Mouse (Mus musculus) NIH3T3 (cell line): ENCODE data around the gene Hebp1.

ENCODE experiments used
- DNase-seq: peaks from one replicate; pipeline ENCODE4 v3.0.0-alpha.2; 2012; ENCODE audit warnings: low read depth

Hebp1 gene

GRCm38 (mm10) chr6:135162311-135162710, 35.5 kb downstream of the Hebp1 start:
- DNase-seq = no peak

GRCm38 (mm10) chr6:135161356-135161755, 36.5 kb downstream of the Hebp1 start:
- DNase-seq = no peak

- DNase-seq = no peak
These were observed 39.3 kb downstream of the Hebp1 start for GRCm38 (mm10) chr6:135158509-135158908.

GRCm38 (mm10) chr6:135157496-135157895, 40.3 kb downstream of the Hebp1 start:
- no peak for DNase-seq

DNA sequence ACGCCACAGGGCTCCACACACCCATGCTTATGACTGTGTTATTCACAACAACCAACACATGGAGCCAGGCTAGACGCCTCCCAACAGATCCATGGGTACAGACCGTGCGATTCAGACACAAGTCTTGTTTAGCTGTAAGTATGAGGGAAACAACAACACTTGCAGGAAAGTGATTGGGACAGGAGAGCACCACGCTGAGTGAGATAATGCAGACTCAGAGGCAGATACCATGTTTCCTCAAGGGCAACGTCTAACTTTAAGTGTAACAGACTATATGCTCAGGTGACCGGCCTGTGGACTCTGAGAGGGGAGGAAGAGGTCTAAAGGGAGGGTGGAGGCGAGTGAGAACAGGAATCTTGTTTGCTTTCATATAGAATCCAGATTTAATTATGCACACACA, 41.2 kb downstream of the Hebp1 start:
- no peak for DNase-seq

DNA sequence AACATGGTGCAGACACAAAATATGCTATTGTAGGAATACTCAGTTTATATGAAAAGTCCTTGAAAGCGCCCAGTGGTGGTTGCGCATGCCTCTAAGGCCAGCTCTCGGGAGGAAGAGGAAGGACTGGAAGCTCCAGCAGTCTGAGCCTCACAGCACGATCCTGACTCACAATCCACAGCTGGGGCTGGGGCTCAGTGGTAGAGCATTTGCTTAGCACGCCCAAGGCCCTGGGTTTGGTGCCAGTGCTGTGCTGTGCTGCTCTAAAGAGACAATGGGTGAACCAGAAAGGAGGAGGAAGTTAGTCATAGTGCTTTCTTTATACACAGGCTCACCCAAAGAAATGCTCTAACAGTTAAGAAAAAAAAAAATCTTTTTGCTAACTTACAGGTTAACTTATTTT, 44.1 kb downstream of the Hebp1 start:
- peak; percentile 50 for DNase-seq

DNA sequence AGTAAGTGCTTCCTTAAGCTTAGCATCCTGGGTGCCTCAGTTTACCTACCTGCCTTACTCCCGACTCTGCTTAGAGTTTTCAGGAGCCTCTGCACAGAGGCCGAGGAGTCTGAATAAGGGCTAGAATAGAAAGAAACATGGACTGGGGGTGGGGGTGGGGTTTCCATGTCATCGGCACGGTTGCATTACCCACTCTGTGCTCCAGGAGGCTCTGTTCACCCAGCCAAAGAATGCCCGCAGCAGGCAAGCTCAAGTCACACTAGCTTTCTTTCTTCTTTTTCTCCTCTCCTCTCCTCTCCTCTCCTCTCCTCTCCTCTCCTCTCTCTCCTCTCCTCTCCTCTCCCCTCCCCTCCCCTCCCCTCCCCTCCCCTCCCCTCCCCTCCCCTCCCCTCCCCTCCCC, 47.5 kb downstream of the Hebp1 start:
- DNase-seq = peak; percentile 68

GRCm38 (mm10) chr6:135149722-135150121, 48.1 kb downstream of the Hebp1 start:
- no peak for DNase-seq

DNA sequence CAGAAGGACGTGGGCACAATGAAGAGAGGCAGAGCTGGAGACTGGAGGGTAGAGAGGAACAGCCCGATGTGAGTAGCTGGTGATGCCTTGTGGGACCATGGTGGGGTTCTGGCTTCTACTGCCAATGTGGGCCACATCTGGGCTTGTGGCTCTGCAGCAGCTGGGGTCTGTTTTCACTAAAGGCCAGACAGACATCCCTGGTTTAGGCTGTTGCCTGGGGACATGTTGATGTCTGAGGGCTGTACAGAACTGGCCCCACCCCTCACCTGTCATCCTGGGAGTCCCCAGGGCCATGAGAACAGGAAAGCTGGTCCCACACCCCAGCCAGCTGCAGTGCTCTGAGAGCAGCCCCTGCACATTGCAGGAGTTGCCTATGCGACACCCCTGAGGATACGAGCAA, 48.6 kb downstream of the Hebp1 start:
- DNase-seq = no peak

GRCm38 (mm10) chr6:135148506-135148905, 49.3 kb downstream of the Hebp1 start:
- no peak for DNase-seq

GRCm38 (mm10) chr6:135145976-135146375, 51.8 kb downstream of the Hebp1 start:
- DNase-seq = no peak

GRCm38 (mm10) chr6:135144516-135144915, 53.3 kb downstream of the Hebp1 start:
- peak; percentile 87 for DNase-seq

- DNase-seq = no peak
These were observed 54.7 kb downstream of the Hebp1 start for GRCm38 (mm10) chr6:135143151-135143550.

- DNase-seq = peak; percentile 71
These were observed 56.2 kb downstream of the Hebp1 start for GRCm38 (mm10) chr6:135141451-135142147.

- DNase-seq = peak; percentile 75
These were observed 59.1 kb downstream of the Hebp1 start for GRCm38 (mm10) chr6:135138746-135139145.

GRCm38 (mm10) chr6:135138207-135138606, 59.6 kb downstream of the Hebp1 start:
- DNase-seq = no peak

DNA sequence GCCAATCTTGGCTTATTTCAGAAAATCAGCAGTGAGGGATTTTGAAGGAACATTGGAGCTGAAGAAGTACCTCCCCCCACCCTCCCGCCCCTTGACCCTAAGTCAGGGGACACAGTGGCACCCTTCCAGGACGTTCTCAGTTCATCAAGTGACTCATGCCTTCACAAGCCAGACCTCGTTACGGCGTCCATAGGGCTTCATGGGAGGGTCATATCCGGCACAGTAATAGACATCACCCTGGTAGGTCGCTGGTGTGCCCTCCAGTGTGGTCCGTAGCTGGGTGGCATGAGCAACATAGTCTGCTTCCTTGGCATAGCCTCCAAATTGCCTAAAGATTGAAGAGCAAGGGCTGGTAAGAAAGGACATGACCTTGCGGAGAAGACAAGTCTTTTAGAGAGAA, 60.1 kb downstream of the Hebp1 start:
- peak; percentile 59 for DNase-seq

GRCm38 (mm10) chr6:135136439-135137161, 61.2 kb downstream of the Hebp1 start:
- DNase-seq = peak; percentile 46

DNA sequence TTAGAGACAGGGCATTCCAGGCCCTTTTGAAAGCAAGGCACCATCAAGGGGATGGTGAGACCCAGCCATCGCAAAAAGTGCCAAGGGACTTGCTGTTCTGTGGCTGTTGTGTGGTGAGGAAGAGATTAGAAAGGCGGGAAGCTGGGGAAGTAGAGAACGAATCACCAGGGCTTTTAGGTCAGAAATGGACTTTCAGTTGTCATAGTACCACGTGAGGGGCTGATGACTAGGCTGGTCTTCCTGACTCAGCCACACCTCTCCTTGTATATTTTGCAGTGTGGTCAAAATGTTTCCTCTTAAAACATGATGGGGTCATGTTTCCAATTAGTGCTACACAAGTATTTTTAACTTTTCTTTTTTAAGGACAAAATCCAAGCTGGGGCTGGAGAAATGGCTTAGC, 62.1 kb downstream of the Hebp1 start:
- DNase-seq = no peak

DNA sequence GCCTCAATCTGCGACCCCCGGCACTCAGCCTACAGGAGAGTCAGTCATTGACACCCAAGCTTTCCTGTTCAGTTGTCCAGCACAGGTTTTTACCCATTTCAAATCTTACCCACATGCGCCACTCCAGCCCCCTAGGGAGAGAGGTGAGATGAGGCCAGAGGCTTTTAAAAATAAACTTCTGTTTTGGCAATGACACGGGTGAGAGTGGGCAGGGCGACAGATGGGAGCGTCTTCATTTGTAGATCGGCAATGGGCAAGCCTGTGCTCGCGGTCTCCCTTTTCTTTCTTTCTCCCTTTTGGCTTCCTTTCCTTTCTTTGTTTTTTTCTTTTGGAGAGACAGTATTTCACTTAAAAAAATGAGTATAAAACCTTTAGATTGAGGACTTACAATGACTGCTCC, 64.3 kb downstream of the Hebp1 start:
- no peak for DNase-seq

DNA sequence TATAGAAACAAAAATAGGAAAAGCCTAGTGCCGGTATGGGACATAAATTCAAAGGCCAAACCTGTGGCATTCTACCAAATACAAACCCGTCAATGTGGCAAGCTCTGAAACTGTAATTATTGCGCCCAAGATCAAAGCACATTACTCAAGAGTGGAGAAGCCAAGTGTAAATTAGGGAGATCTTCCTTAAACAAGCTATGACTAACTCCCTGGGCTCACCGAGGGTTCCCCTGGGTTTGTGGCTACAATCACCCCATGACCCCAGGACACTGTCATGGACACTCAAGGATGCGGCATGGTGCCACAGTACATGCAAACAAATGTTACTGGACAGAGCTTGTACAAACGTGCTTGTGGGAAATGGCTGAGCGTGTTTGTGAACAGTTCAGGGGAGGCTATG, 64.7 kb downstream of the Hebp1 start:
- no peak for DNase-seq

- DNase-seq = no peak
These were observed 73.0 kb downstream of the Hebp1 start for GRCm38 (mm10) chr6:135124755-135125380.

- no peak for DNase-seq
These were observed 79.6 kb downstream of the Hebp1 start, which contains the start of gene Gprc5d for GRCm38 (mm10) chr6:135118183-135118582. TSS of gene Gprc5d (minus strand) at chr6:135118283.
